Mouse (Mus musculus): ENCODE measurements at regions not wholly inside any gene's neighbourhood (a gene's known extent, or its start where the extent isn't known, plus 50 kb on each side); places are given as distances from the start of the nearest gene placed in this dataset.
A peak's percentile ranks its signal among the peaks of the same experiment; 100 is the strongest.

DNA sequence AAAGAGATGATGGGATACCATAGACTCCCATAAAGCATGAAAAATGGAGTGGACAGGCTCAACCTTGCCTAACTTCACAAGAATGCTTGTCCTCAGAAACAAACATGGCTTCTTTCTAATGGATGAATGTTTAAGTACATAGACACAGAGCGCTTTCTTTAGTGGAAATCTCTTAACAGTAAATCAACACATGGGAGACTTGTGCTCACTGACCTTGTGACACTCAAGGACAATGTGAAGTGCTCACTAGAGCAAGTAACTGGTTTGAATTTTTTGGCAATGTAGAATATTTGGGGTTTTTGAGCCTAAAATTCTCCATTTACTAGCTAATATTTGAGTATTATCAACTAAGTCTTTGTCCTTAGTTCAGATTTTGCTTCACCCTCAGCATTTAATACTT is 88.0 kb downstream of the Tent5c start:
- no peak for DNase-seq

- DNase-seq, result no peak
These were observed 91.6 kb downstream of the Tent5c start for GRCm38 (mm10) chr3:100397491-100397890.

DNA sequence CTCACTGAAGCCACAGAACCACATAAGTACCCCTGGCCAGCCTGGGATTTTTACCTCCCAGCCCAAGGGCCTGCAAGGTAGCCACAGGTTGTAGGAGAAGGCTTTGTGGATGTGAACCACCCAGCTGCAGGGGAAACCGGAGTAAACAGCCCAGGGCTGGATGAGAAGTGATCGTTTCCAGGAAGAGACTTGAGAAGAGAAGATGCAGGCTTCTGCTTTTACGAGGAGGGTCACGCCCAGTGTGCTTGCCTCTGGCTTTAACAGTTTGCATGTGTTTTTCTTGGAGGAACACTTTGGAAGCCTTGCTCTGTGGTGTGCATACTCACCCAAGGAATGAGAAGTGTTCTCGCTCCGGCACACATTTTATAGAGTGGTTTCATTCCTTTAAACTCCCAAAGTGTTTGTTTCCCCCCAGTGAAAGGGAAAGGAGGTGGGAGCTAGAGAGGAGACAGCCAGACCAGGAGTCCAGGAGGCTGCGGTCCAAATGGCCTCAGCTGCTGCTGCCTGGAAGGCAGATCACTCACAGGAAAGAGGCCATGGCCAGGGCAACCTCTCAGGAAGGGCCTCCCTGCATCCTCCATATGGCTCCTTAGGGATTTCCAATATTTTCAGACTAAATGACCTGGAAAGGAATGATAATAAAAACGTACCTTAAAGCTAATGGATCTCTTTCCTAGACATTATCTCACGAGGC is 94.1 kb downstream of the Tent5c start:
- DNase-seq, result peak in 1 of 2 experiments; percentile 31

- DNase-seq, result no peak
These were observed 95.2 kb downstream of the Tent5c start for GRCm38 (mm10) chr3:100393956-100394355.

DNA sequence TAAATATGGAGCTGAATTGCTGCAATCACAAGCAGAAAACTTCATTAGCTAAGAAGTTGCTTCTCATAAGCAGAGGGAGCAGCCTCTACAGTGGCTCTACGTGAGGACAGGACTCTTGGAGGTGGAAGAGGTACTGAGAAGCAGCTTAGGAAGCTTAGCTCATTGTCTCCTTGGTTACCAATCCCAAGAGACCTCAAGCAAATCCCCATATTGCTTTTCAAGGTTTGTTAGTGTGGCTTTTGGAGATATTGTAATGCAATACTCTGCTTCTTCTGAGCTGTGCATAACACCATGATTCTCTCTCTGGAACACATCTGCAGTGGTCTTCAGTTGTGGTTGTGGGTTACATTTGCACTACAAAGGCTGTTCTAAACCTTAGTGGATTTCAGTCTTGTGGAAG is 106.9 kb downstream of the Tent5c start:
- DNase-seq, result no peak

GRCm38 (mm10) chr3:100381363-100381762 is 107.8 kb downstream of the Tent5c start:
- no peak for DNase-seq

GRCm38 (mm10) chr3:100376162-100376561 is 113.0 kb downstream of the Tent5c start:
- no peak for DNase-seq

GRCm38 (mm10) chr3:100366884-100367840 is 122.0 kb downstream of the Tent5c start:
- no peak for DNase-seq

- no peak for DNase-seq
These were observed 122.7 kb downstream of the Tent5c start for GRCm38 (mm10) chr3:100366447-100366846.

GRCm38 (mm10) chr3:100365354-100365945 is 123.7 kb downstream of the Tent5c start:
- no peak for DNase-seq

DNA sequence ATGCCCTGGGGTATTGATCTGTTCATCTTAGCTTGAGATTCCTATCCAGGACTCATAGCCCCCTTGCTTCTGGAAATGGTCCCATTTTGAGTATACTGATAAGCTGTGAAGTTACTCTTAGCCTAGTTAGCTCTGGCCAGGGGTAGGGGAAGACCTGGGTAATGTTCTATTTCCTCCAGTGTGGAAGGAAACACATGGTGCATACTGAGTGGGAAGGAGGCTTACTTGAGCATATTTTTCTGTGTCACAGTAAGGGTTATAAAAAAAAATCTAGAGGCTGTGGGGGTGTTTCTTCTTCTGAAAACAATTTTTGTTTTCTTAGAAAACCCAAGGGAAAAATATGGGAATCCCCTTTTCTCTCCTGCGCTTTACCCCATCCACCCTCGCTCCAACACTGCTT is 124.4 kb downstream of the Tent5c start:
- DNase-seq, result no peak

- no peak for DNase-seq
These were observed 126.1 kb downstream of the Tent5c start for GRCm38 (mm10) chr3:100362983-100363382.

- no peak for DNase-seq
These were observed 129.1 kb downstream of the Tent5c start for GRCm38 (mm10) chr3:100360019-100360418.

DNA sequence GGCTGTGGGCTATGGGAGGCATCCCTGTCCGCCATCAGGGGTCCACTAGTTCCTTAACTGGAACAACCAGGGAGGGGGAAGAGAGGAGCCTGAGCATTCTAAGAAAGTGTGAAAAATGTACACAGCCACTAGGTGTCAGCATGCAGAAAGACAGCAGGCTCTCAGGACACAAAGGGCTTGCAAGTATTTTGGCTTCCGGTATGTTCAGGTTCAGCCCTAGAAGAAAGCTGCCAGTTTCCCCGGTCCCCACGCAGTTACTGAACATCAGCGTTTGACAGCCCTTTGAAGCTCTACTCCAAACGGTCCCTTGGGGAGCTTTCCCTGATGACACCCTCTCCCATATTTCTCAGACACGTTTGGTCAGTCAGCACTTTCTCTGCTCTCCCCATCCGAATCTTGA is 130.1 kb downstream of the Tent5c start:
- peak; percentile 25 to 32 for DNase-seq

GRCm38 (mm10) chr3:100333478-100333877 is 155.6 kb downstream of the Tent5c start:
- no peak for DNase-seq

DNA sequence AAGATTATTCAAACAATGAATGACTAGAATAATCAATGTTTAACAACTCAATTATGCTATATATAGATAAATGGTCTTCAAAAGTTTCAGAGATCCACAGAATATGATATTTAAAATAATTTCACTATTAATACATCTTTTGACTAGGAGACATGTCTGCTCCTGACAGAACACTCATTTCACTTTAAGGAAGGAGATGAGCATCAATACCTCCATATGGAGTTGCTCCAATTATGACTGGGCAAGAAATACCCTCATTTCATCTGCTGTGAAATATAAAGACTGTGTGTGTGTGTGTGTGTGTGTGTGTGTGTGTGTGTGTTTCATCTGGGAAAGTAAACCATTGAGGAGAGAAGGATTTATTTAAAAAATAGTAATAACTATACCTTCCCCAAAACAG is 156.2 kb upstream of the Wdr3 start:
- DNase-seq, result no peak

GRCm38 (mm10) chr3:100287818-100288217 is 125.6 kb upstream of the Wdr3 start:
- DNase-seq, result no peak

- no peak for DNase-seq
These were observed 104.8 kb upstream of the Wdr3 start for GRCm38 (mm10) chr3:100266976-100267375.

DNA sequence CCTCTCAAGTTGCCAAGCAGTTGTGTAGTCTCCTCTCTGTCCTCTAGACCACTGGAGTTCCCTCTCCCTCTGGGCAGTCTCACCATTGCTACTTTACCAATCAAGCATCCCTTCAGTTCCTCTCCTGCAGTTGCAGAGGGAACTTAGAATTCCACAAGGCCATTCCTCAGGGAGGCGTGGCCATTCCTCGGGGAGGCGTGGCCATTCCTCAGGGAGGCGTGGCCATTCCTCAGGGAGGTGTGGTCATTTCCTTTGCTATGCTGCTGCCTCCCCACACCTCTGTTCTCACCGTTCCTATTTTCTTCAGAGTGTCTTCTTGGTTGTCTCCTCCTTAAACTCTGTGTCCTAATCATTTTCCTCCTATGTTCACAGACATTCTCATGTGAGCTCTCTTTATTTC is 102.8 kb upstream of the Wdr3 start:
- no peak for DNase-seq

Data from cerebellum, postnatal 25 days (tissue).